In the genomic region with DNA sequence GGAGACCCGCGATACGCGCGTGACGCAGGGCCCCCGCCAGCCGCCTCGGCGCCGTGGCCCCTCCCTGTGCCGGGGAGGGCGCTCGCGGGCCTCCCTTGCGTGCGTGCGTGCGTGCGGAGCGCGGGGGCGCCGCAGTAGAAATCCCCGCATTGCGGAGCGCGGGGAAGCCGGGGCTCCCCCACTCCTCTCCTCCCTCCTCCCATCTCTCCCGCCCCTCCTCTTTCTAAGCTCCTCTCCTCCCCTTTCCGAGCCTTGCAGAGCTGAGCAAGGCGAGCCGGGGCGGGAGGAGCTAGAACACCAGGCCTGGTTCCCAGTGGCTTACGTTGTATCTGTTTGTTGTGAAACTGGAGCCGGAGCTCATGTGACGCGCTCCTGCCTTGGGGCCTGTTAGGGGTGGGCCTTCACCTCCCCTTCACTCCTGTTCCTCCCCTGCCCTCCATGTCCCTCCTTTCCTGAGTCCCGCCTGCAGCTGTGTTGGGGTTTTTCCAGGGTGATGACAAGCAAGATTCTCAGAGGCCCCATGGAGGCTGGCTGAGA, we compare ENCODE assay signal across 7 mouse cellular contexts. TPM values are rescaled to one million over a fixed set of nuclear protein-coding genes. Genes with fewer than 3 reads are reported as not detected.
A peak's percentile ranks its signal among the peaks of the same experiment; 100 is the strongest.
DNase-seq lines count a peak whose midpoint lies in the region; ATAC-seq lines count a peak whose summit lies in the region.

No protein-coding gene starts in this region.

- peak overlapping the region; percentile 88 for H3K4me2 ChIP-seq in intestine, embryonic 16.5 days (ENCODE audit: low read depth, low read length)

- peak overlapping the region; percentile 91 for H3K4me3 ChIP-seq in intestine, embryonic 16.5 days (ENCODE audit: low read length)
- peak overlapping the region; percentile 97 for H3K4me3 ChIP-seq in midbrain, embryonic 10.5 days

- H3K9ac ChIP-seq in intestine, embryonic 16.5 days (ENCODE audit: low read depth, low read length) = peak overlapping the region; percentile 95

- H3K27ac ChIP-seq in intestine, embryonic 16.5 days (ENCODE audit: low read length) = peak overlapping the region; percentile 97
- peak overlapping the region; percentile 98 for H3K27ac ChIP-seq in midbrain, embryonic 10.5 days (replicated peaks)

- peak; percentile 72 for ATAC-seq in intestine, embryonic 16.5 days

- peaks cover 11% of the 10 kb centered on the region for H3K36me3 ChIP-seq in intestine, embryonic 16.5 days (ENCODE audit: control insufficient read depth, insufficient read depth, low read length)
- H3K36me3 ChIP-seq in midbrain, embryonic 10.5 days = peaks cover 41% of the 10 kb centered on the region

- H3K9me3 ChIP-seq in intestine, embryonic 16.5 days (ENCODE audit: control insufficient read depth, low read length) = no peaks in the 10 kb centered on the region
- 0 out of 2 replicates have a peak, but pooled peaks cover 7% of the 10 kb centered on the region for H3K9me3 ChIP-seq in midbrain, embryonic 10.5 days (replicated peaks)

- H3K4me1 ChIP-seq in intestine, embryonic 16.5 days (ENCODE audit: control insufficient read depth, insufficient read depth, low read length) = peaks cover 42% of the 10 kb centered on the region
- peaks cover 71% of the 10 kb centered on the region for H3K4me1 ChIP-seq in midbrain, embryonic 10.5 days

- under 1% methylated on average over 24 of the region's 39 CpGs for WGBS in intestine, embryonic 16.5 days
- under 1% methylated on average over 34 of the region's 39 CpGs for WGBS in midbrain, embryonic 10.5 days

- no peaks in the 10 kb centered on the region for H3K27me3 ChIP-seq in intestine, embryonic 16.5 days (replicated peaks; ENCODE audit: control insufficient read depth, insufficient read depth, low read length)
- peaks cover 9% of the 10 kb centered on the region for H3K27me3 ChIP-seq in midbrain, embryonic 10.5 days (ENCODE audit: low read depth, poor library complexity, severe bottlenecking)

- intact Hi-C loops in left cerebral cortex, postnatal 36 days (cut with DNase I) = loop anchor here (2.0 to 5.0 kb wide), 2 partner anchors 25 to 36 kb away; no protein-coding TSS in a partner anchor

- DNase-seq in adrenal gland, adult 2 months = peak; percentile 96
- peak; percentile 96 for DNase-seq in embryo, embryonic 11 days
- peak; percentile 70 to 89 for DNase-seq in gastrocnemius, postnatal 4 days (ENCODE audit: low spot score in 2 of 2)
- peak; percentile 84 to 92 for DNase-seq in left cerebral cortex, postnatal 36 days (ENCODE audit: low spot score in 2 of 2)
- DNase-seq in midbrain, embryonic 10.5 days (ENCODE audit: low spot score) = peak; percentile 83
- peak; percentile 86 to 91 for DNase-seq in right cerebral cortex, postnatal 36 days (ENCODE audit: low spot score in 2 of 2)

RNA-seq across cellular contexts. Expression of a gene that starts 1.8 kb away (rescaled TPM):
- total RNA-seq in adrenal gland, adult 2 months (2021) = 100 to 1,000 TPM in 1 of 2 experiments, 10 to 100 TPM in 1; 71.7 to 105 TPM
- polyA plus RNA-seq in adrenal gland, adult 2 months (2012; rRNA removed) = 156 and 157 TPM in 2 replicates
- 10 to 100 TPM; 18.5 to 21.0 TPM for total RNA-seq in gastrocnemius, postnatal 4 days (2021)
- polyA plus RNA-seq in intestine, embryonic 16.5 days (2015; fragmentation: Nextera tagmentation; extraction: Ambion mirVana) = 45.7 and 46.3 TPM in 2 replicates
- 10 to 100 TPM; 35.0 to 51.0 TPM for total RNA-seq in left cerebral cortex, postnatal 36 days (2021)
- 36.9 TPM in 2 replicates for polyA plus RNA-seq in midbrain, embryonic 10.5 days (2016; fragmentation: Nextera tagmentation; extraction: Ambion mirVana)

RNA-seq across cellular contexts. Expression of a gene that starts 44.3 kb away (rescaled TPM):
- total RNA-seq in adrenal gland, adult 2 months (2021) = 10 to 100 TPM; 44.8 to 45.6 TPM
- polyA plus RNA-seq in adrenal gland, adult 2 months (2012; rRNA removed) = 25.5 and 25.7 TPM in 2 replicates
- 10 to 100 TPM; 20.8 to 22.0 TPM for total RNA-seq in gastrocnemius, postnatal 4 days (2021)
- polyA plus RNA-seq in intestine, embryonic 16.5 days (2015; fragmentation: Nextera tagmentation; extraction: Ambion mirVana) = 123 and 137 TPM in 2 replicates
- 10 to 100 TPM; 17.5 to 26.0 TPM for total RNA-seq in left cerebral cortex, postnatal 36 days (2021)
- 94.7 and 110 TPM in 2 replicates for polyA plus RNA-seq in midbrain, embryonic 10.5 days (2016; fragmentation: Nextera tagmentation; extraction: Ambion mirVana)

RNA-seq across cellular contexts. Expression of a gene that starts 44.6 kb away (rescaled TPM):
- 10 to 100 TPM; 15.2 to 19.2 TPM for total RNA-seq in adrenal gland, adult 2 months (2021)
- 20.4 and 21.2 TPM in 2 replicates for polyA plus RNA-seq in adrenal gland, adult 2 months (2012; rRNA removed)
- total RNA-seq in gastrocnemius, postnatal 4 days (2021) = 1 to 10 TPM; 6.9 to 9.0 TPM
- polyA plus RNA-seq in intestine, embryonic 16.5 days (2015; fragmentation: Nextera tagmentation; extraction: Ambion mirVana) = 16.7 and 16.9 TPM in 2 replicates
- total RNA-seq in left cerebral cortex, postnatal 36 days (2021) = 10 to 100 TPM; 12.8 to 15.7 TPM
- polyA plus RNA-seq in midbrain, embryonic 10.5 days (2016; fragmentation: Nextera tagmentation; extraction: Ambion mirVana) = 11.7 and 11.9 TPM in 2 replicates

Comparison
In these comparisons a context has a peak if more than half of its experiments do, and no peak if none do; other contexts are left out.
1. Peak in every context shown above with its lines: DNase-seq, ATAC-seq, H3K4me3 ChIP-seq and H3K27ac ChIP-seq.